Mouse (Mus musculus) neural tube, embryonic 14.5 days (tissue): ENCODE data around the gene Hoxd3. TPM values are rescaled to one million over a fixed set of nuclear protein-coding genes. Genes with fewer than 3 reads are reported as not detected.
A peak's percentile ranks its signal among the peaks of the same experiment; 100 is the strongest.

ENCODE experiments used
- ATAC-seq: fragments of 200-750 bp; cut with Nextera tagmentation; 2 replicates; pipeline ENCODE4 v1.8.0; 2017; ENCODE audit warnings: low read depth, mild to moderate bottlenecking, moderate TSS enrichment, moderate library complexity
- H3K27ac ChIP-seq: fragments of 300-500 bp; sonication (generic); 2 replicates; pipeline ENCODE4 v1.5.1; 2014; ENCODE audit warnings: low read depth, mild to moderate bottlenecking, control low read depth, low read length, moderate library complexity, mixed read lengths
- H3K27me3 ChIP-seq: fragments of 300-500 bp; sonication (generic); 2 replicates; pipeline ENCODE4 v1.6.1; 2014; ENCODE audit warnings: low read length; ENCODE audit not compliant: control insufficient read depth, insufficient read depth
- H3K36me3 ChIP-seq: fragments of 300-500 bp; sonication (generic); 2 replicates; pipeline ENCODE4 v1.6.1; 2014; ENCODE audit warnings: low read length, mixed read lengths; ENCODE audit not compliant: control insufficient read depth, insufficient read depth
- H3K4me1 ChIP-seq: fragments of 300-500 bp; sonication (generic); 2 replicates; pipeline ENCODE4 v1.6.1; 2014; ENCODE audit warnings: low read length; ENCODE audit not compliant: control insufficient read depth, insufficient read depth
- H3K4me2 ChIP-seq: fragments of 300-500 bp; sonication (generic); 2 replicates; pipeline ENCODE4 v1.6.1; 2014; ENCODE audit warnings: mild to moderate bottlenecking, low read depth, low read length, control low read depth
- H3K4me3 ChIP-seq: fragments of 300-500 bp; sonication (generic); 2 replicates; pipeline ENCODE4 v1.5.1; 2014; ENCODE audit warnings: low read depth, low read length, control low read depth, mixed read lengths
- H3K9ac ChIP-seq: fragments of 300-500 bp; sonication (generic); replicated peaks from 2 replicates; pipeline ENCODE4 v1.6.1; 2014; ENCODE audit warnings: low read depth, mild to moderate bottlenecking, control low read depth, low read length, mixed read lengths
- H3K9me3 ChIP-seq: fragments of 300-500 bp; sonication (generic); 2 replicates; pipeline ENCODE4 v1.6.1; 2016; ENCODE audit warnings: low read length; ENCODE audit not compliant: control insufficient read depth
- WGBS: fragments of 180-500 bp; shearing (Covaris S2); extraction: QIAGEN DNeasy Blood & Tissue Kit; methylation state at CpG from one replicate; pipeline ENCODE4 v1.1.7; 2014; 5-methylcytosine and 5-hydroxymethylcytosine counted together
- polyA plus RNA-seq: library from polyadenylated mRNA; unstranded; fragments of >200 nt; fragmentation: Nextera tagmentation; extraction: Ambion mirVana; gene quantifications from 2 replicates; pipeline ENCODE4 v1.2.1, GENCODE M21; 2014

Gene Hoxd3
- polyA plus RNA-seq, 1 experiment from 2014 or later = 13.5 TPM

GRCm38 (mm10) chr2:74739476-74739800, 27.7 kb downstream of the Hoxd3 start:
- peak overlapping the region; percentile 66 for H3K4me2 ChIP-seq
- peaks cover 7% of the 10 kb centered on the region; the same call in 1 of the 2 replicates for H3K36me3 ChIP-seq
- peak overlapping the region; percentile 55; the same call in 1 of the 2 replicates for H3K9ac ChIP-seq
- H3K4me1 ChIP-seq = peaks cover 66% of the 10 kb centered on the region
- H3K4me3 ChIP-seq = peak overlapping the region; percentile 27; the same call in 1 of the 2 replicates
- peak overlapping the region; percentile 92 for H3K27ac ChIP-seq
- H3K9me3 ChIP-seq = no peaks in the 10 kb centered on the region
- H3K27me3 ChIP-seq = no peaks in the 10 kb centered on the region
- ATAC-seq = no peak
- 8% methylated on average over 2 of the region's 2 CpGs for WGBS

GRCm38 (mm10) chr2:74739869-74740268, 28.1 kb downstream of the Hoxd3 start:
- Histone ChIP-seq H3K27ac (peak overlapping the region; percentile 92), H3K9me3 (no peaks in the 10 kb centered on the region), H3K9ac (peak overlapping the region; percentile 55; the same call in 1 of the 2 replicates), H3K4me3 (peak overlapping the region; percentile 27), H3K27me3 (no peaks in the 10 kb centered on the region), H3K4me1 (peaks cover 65% of the 10 kb centered on the region), H3K36me3 (peaks cover 7% of the 10 kb centered on the region; the same call in 1 of the 2 replicates), H3K4me2 (peak overlapping the region; percentile 66)
- WGBS = 3% methylated on average over 14 of the region's 14 CpGs
- ATAC-seq = no peak

GRCm38 (mm10) chr2:74740311-74741091, 28.8 kb downstream of the Hoxd3 start:
- peak overlapping the region; percentile 55 for H3K9ac ChIP-seq
- peak; percentile 41; the same call in 1 of the 2 replicates for ATAC-seq

GRCm38 (mm10) chr2:74741252-74741978, 29.7 kb downstream of the Hoxd3 start:
- no peak for ATAC-seq
- no peak overlapping the region for H3K4me3 ChIP-seq
- H3K9ac ChIP-seq = no peak overlapping the region
- WGBS = 31% methylated on average over 2 of the region's 3 CpGs
- H3K27ac ChIP-seq = peak overlapping the region; percentile 25; the same call in 1 of the 2 replicates
- H3K27me3 ChIP-seq = no peaks in the 10 kb centered on the region
- H3K36me3 ChIP-seq = peaks cover 6% of the 10 kb centered on the region; the same call in 1 of the 2 replicates
- no peaks in the 10 kb centered on the region for H3K9me3 ChIP-seq
- H3K4me1 ChIP-seq = peaks cover 65% of the 10 kb centered on the region
- no peak overlapping the region for H3K4me2 ChIP-seq

More at GRCm38 (mm10) chr2:74740311-74741091, 28.8 kb downstream of the Hoxd3 start:
- peak overlapping the region; percentile 27 for H3K4me3 ChIP-seq
- H3K27ac ChIP-seq = peak overlapping the region; percentile 92
- under 1% methylated on average over 43 of the region's 43 CpGs for WGBS
- H3K4me2 ChIP-seq = peak overlapping the region; percentile 66
- H3K9me3 ChIP-seq = no peaks in the 10 kb centered on the region
- no peaks in the 10 kb centered on the region for H3K27me3 ChIP-seq
- H3K36me3 ChIP-seq = 0 out of 2 replicates have a peak, but pooled peaks cover 3% of the 10 kb centered on the region
- peaks cover 65% of the 10 kb centered on the region for H3K4me1 ChIP-seq

GRCm38 (mm10) chr2:74741979-74742277, 30.2 kb downstream of the Hoxd3 start:
- H3K4me1 ChIP-seq = peaks cover 65% of the 10 kb centered on the region
- peak overlapping the region; percentile 25; the same call in 1 of the 2 replicates for H3K27ac ChIP-seq

GRCm38 (mm10) chr2:74745540-74746297, 34.0 kb downstream of the Hoxd3 start:
- Histone ChIP-seq H3K27ac (peak overlapping the region; percentile 91), H3K36me3 (peaks cover 14% of the 10 kb centered on the region), H3K9ac (peak overlapping the region; percentile 62; the same call in 1 of the 2 replicates), H3K4me1 (peaks cover 61% of the 10 kb centered on the region), H3K27me3 (no peaks in the 10 kb centered on the region), H3K9me3 (no peaks in the 10 kb centered on the region), H3K4me2 (peak overlapping the region; percentile 66), H3K4me3 (peak overlapping the region; percentile 22; the same call in 1 of the 2 replicates)
- WGBS = 7% methylated on average over 6 of the region's 6 CpGs
- no peak for ATAC-seq

More at GRCm38 (mm10) chr2:74741979-74742277, 30.2 kb downstream of the Hoxd3 start:
- H3K4me2 ChIP-seq = no peak overlapping the region
- H3K9me3 ChIP-seq = no peaks in the 10 kb centered on the region
- no peak for ATAC-seq
- H3K36me3 ChIP-seq = peaks cover 11% of the 10 kb centered on the region
- H3K27me3 ChIP-seq = no peaks in the 10 kb centered on the region
- no peak overlapping the region for H3K9ac ChIP-seq
- H3K4me3 ChIP-seq = no peak overlapping the region

- H3K36me3 ChIP-seq = peaks cover 14% of the 10 kb centered on the region
- H3K4me1 ChIP-seq = peaks cover 60% of the 10 kb centered on the region
- H3K27me3 ChIP-seq = no peaks in the 10 kb centered on the region
- under 1% methylated on average over 58 of the region's 58 CpGs for WGBS
- H3K9ac ChIP-seq = peak overlapping the region; percentile 62
- no peaks in the 10 kb centered on the region for H3K9me3 ChIP-seq
- H3K4me2 ChIP-seq = peak overlapping the region; percentile 66
- peak overlapping the region; percentile 91 for H3K27ac ChIP-seq
- 0 out of 2 replicates have a peak, but pooled peaks have one; percentile 1 for ATAC-seq
- H3K4me3 ChIP-seq = peak overlapping the region; percentile 22
Observed at GRCm38 (mm10) chr2:74746298-74746921, 34.7 kb downstream of the Hoxd3 start.

- Histone ChIP-seq H3K36me3 (peaks cover 14% of the 10 kb centered on the region), H3K27ac (peak overlapping the region; percentile 91), H3K4me3 (peak overlapping the region; percentile 22), H3K4me2 (peak overlapping the region; percentile 66), H3K9me3 (no peaks in the 10 kb centered on the region), H3K27me3 (no peaks in the 10 kb centered on the region), H3K9ac (peak overlapping the region; percentile 62), H3K4me1 (peaks cover 63% of the 10 kb centered on the region)
- ATAC-seq = peak; percentile 7; the same call in 1 of the 2 replicates
- 3% methylated on average over 24 of the region's 24 CpGs for WGBS
Observed at GRCm38 (mm10) chr2:74747006-74747405, 35.3 kb downstream of the Hoxd3 start.
